Mouse (Mus musculus): Measurements from ENCODE around the gene Tfeb.

The Tfeb gene

GRCm38 (mm10) chr17:47833628-47834481 lies 97.0 kb downstream of the Tfeb start:
- no peak for DNase-seq (ENCODE audit: low read depth)

DNA sequence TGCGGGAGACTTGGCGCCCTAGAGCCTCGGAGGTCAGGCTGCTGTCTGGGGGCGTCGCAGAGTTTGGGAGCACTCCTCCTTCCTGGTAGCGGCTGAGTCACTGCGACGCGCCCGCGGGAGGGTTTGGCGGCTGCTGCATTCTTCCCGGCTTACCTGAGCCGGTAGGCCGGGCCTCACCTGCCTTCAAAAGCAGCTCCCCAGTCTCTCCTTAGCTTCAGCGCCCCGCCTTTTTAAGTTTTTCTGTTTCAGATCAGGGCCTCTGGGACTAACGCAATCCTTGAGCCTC lies 97.6 kb downstream of the Tfeb start, which contains the start of gene Mdfi:
Gene Mdfi, minus strand, starts transcription at position 210 of the 286 bp plus-strand sequence.
- no peak for DNase-seq (ENCODE audit: low read depth)

GRCm38 (mm10) chr17:47837808-47838207 lies 101.0 kb downstream of the Tfeb start:
- no peak for DNase-seq (ENCODE audit: low read depth)

DNA sequence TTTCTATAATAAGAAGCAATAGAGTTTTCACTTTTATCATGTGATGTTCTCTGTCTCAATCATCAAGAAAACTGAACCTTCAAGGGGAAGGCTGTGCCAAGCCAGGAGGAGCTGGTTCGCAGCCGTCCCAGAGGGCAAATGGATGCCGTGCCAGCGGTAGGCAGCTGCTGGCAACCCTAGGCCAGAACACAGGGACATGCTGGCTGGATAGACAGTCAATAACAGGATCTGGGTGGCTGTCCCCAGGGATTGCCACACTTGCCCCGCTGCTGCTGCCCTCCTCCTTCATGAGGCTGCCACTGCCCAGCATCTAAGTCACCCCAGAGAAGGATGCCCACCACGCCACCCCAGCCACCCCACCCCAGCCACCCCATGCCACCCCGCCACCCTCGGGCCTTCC lies 104.7 kb downstream of the Tfeb start:
- DNase-seq (ENCODE audit: low read depth), result no peak

Measured in c-Kit-positive CD71-negative TER-119-negative erythroid progenitor cells, embryonic 14.5 days (primary cell).